Mouse (Mus musculus) gastrocnemius, postnatal 14 days (tissue): ENCODE data around the gene Upf1. TPM values are rescaled to one million over a fixed set of nuclear protein-coding genes. Genes with fewer than 3 reads are reported as not detected.

Source experiments
- DNase-seq: peaks from one replicate; pipeline ENCODE4 v3.0.0; 2021; ENCODE audit warnings: mixed read lengths
- intact Hi-C: fragments of 180-260 bp; cut with DNase I; formaldehyde crosslinking; loops from one replicate; pipeline ENCODE4 v1.15.1; 2025; ENCODE audit warnings: low total_unique reads
- total RNA-seq, 2 experiments: library from RNA; stranded (reverse); gene quantifications; 2 replicates each; pipeline ENCODE4 v1.2.3; 2021

Gene Upf1
- total RNA-seq, 2 experiments from 2014 or later: 31.6 to 35.0 TPM

DNA sequence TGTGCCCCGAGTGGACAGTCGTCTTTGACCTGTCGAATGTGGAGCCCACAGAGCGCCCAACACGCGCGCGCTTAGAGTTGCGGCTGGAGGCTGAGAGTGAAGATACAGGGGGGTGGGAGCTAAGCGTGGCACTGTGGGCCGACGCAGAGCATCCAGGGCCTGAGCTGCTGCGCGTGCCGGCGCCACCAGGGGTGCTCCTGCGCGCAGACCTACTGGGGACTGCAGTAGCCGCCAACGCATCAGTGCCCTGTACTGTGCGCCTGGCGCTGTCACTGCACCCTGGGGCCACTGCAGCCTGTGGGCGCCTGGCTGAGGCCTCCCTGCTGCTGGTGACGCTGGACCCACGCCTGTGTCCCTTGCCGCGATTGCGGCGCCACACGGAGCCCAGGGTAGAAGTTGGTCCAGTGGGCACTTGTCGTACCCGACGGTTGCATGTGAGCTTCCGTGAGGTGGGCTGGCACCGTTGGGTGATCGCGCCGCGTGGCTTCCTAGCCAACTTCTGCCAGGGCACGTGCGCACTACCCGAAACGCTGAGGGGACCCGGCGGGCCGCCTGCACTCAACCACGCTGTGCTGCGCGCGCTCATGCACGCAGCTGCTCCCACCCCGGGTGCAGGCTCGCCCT, 22.2 kb downstream of the Upf1 start:
- DNase-seq: no peak
- intact Hi-C loops: loop anchor here (5.0 kb wide), 1 partner anchor 171 kb away; no protein-coding TSS in a partner anchor

GRCm38 (mm10) chr8:70329835-70330740, 23.0 kb downstream of the Upf1 start:
- intact Hi-C loops: loop anchor here (5.0 kb wide), 1 partner anchor 172 kb away; no protein-coding TSS in a partner anchor
- DNase-seq: no peak

GRCm38 (mm10) chr8:70329124-70329834, 23.8 kb downstream of the Upf1 start, which contains the start of gene Gdf1:
Gdf1 (plus strand) TSS chr8:70329817.
- intact Hi-C loops: no loop called here

DNA sequence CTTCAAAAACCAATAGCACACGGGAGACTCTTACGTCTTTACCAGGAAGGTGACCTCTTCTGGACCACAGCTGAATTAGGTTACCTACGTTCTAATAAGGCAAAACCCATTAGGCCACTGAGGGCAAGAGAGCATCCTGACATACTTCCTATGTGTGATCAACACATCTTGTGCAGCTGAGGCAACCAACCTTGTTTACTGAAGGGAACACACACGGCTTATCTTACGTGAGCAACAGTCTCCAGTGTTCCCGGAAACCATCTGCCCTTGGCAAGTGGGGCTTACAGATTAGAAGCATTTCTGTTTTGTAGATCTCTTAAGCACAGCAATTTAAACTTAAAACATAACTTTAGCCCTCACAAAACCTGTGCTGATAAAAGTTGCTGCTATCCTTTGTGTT, 25.6 kb downstream of the Upf1 start:
- intact Hi-C loops: no loop called here
- no peak for DNase-seq

More at GRCm38 (mm10) chr8:70329124-70329834, 23.8 kb downstream of the Upf1 start, which contains the start of gene Gdf1:
- DNase-seq: no peak

DNA sequence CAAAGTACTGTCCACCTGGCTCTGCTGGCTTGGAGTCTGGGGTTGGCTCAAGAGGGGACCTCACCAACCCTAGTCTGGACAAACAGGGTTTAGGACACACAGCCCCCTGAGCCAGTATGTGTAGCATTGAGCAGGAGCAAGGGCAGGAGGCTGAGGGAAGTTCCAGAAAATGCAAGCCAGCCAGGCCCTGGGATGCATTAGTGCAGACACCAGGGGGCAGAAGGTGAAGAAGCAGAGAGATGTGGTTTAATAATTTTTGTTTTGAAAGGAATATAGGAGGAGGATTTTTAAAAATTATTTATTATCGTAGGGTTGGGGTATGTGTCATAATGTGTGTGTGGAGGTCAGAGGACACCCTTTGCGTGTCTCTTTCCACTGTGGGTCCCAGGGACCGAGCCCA, 29.4 kb downstream of the Upf1 start:
- intact Hi-C loops: no loop called here
- no peak for DNase-seq

GRCm38 (mm10) chr8:70317872-70318271, 35.2 kb downstream of the Upf1 start:
- peak; percentile 30 for DNase-seq
- intact Hi-C loops: no loop called here

GRCm38 (mm10) chr8:70316511-70317504, 36.3 kb downstream of the Upf1 start:
- intact Hi-C loops: no loop called here
- peak; percentile 66 for DNase-seq

GRCm38 (mm10) chr8:70315624-70316510, 37.2 kb downstream of the Upf1 start, which contains the start of gene Cers1:
Cers1 (plus strand) TSS chr8:70315775.
- intact Hi-C loops: no loop called here
- DNase-seq: peak; percentile 70

DNA sequence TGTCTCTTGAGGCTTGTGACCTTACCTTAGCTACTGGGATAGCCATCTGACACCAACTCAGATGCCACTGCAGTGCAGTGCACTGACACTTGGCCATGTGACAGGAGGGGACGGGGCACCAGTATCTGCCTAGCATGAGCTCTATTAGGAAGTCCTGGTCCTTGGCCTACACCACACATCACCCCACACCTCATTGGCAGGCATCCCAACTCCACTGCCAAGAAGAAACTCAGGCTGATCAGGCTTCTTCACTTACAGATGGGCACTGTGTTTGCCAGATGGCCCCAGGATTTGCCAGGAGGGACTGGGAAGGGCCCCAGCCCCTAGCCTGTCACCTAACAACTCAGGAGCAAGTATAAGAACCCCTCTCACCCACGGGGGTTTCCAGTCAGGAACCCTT, 39.7 kb downstream of the Upf1 start:
- intact Hi-C loops: no loop called here
- DNase-seq: peak; percentile 82

DNA sequence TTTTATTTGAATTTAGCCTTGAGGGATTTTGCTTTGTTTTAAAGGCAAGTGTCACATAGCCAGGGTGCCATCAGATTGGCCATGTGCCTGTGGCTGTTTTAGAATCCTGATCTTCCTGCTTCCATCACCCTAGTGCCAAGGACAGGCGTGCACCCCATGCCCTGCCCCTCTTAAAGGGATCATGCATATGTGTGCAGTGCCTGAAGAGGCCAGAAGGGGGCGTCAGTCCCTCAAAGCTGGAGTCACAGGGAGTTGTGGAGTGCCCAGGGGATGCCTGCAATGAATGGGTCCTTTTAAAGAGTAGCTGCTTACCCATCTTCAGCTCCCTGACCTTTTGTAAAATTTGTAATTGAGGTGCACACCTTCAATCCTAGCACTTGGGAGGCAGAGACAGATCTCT, 43.8 kb downstream of the Upf1 start:
- intact Hi-C loops: no loop called here

GRCm38 (mm10) chr8:70302901-70303300, 50.2 kb downstream of the Upf1 start:
- intact Hi-C loops: no loop called here
- DNase-seq: no peak

More for the DNA sequence above, 43.8 kb downstream of the Upf1 start:
- peak; percentile 34 for DNase-seq

DNA sequence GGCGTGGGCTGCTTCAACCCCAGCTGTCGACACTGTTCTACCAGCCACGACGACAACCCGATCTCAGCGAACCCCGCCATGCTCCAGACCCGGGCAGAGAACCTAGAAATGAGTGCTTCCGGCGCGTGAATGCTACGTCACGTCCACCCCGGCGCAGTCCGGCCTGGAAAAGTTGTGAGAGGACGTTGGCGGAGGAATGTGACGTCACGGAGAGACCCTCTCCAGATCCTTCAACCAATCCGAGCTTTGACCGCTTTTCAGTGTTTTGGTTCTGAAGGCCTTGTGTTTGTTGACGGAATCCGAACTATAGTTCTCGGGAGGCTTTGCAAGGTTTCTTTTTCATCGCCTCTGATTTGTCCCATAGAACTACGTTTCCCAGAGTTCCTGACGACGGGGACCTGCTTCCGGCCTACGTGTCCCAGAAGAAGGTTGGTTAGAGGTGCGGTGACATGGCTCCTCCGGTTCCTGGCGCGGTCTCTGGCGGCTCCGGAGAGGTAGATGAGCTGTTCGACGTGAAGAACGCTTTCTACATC, 50.7 kb downstream of the Upf1 start, which contains the start of the genes Ddx49 and Cope:
Gene Ddx49, minus strand, starts transcription at position 132 of the 533 bp plus-strand sequence.
Gene Cope, plus strand, starts transcription at position 161 of the 533 bp plus-strand sequence.
- peak; percentile 92 for DNase-seq
- intact Hi-C loops: no loop called here

GRCm38 (mm10) chr8:70300881-70301280, 52.2 kb downstream of the Upf1 start:
- no peak for DNase-seq
- intact Hi-C loops: no loop called here

- intact Hi-C loops: no loop called here
- no peak for DNase-seq
Measured at GRCm38 (mm10) chr8:70293988-70294405, 59.1 kb downstream of the Upf1 start.

DNA sequence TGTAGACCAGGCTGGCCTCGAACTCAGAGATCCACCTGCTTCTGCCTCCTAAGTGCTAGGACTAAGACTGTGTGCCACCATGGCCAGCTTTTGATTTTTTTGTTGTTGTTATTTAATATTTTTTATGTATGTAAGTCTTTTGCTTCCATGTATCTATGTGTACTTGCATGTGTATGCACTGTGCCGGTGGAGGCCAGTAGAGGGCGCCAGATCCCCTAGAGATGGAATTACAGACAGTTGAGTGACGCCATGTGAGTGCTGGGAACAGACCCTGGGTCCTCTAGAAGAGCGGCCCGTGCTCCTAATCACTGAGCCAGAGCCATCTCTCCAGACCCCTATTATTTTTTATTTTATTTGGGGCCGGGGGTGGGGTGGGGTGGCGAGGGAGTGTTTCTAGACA, 66.3 kb downstream of the Upf1 start:
- intact Hi-C loops: no loop called here
- DNase-seq: no peak

- intact Hi-C loops: no loop called here
- DNase-seq: no peak
Measured at GRCm38 (mm10) chr8:70285304-70285703, 67.8 kb downstream of the Upf1 start.

DNA sequence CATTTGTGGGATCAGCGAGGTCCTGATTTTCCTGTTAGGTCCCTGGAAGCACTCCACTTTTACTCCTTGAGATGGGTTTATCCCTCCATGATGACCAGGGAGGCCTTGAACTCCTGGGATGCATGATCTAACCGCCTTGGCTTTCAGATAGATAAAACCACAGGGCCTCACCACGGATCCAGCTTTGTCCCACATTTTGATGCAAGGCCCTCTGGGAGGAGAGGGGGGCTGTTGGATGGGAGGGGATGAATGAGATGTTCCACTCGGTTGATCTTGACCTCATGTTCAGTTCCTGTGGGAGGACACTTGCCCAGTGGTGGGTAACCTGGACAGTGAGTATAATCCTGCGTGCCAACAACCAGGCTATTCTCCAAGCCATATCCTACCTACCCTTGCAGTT, 68.7 kb downstream of the Upf1 start:
- intact Hi-C loops: no loop called here
- no peak for DNase-seq
